Mouse (Mus musculus): ENCODE data around the gene Podxl2. TPM values are rescaled to one million over a fixed set of nuclear protein-coding genes. Genes with fewer than 3 reads are reported as not detected.

Podxl2 gene
- polyA plus RNA-seq, 1 experiment from 2014 or later = 45.0 TPM

DNA sequence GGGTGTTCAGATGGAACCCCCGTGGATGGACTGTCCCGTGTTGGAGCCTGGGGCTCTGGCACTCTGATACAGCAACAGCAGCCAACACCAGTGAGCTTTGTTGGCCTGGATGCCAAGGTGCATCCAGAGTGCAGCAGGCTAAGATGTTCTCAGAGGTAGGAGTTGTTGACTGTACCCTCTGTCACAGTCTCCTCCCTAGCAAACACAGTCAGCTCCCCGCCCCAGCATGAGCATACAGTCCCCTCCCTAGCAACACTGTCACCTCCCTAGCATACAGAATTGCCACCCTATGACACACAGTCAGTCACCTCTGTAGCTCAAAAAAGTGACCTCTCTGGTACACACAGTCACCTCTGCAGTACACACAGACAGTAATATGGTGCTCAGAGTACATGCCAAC is 57.9 kb downstream of the Podxl2 start:
- Histone ChIP-seq H3K4me1 (ENCODE audit: control insufficient read depth, insufficient read depth, low read length) (peaks cover 9% of the 10 kb centered on the region; the same call in 1 of the 2 replicates), H3K4me2 (ENCODE audit: low read depth, low read length) (no peak overlapping the region), H3K9me3 (replicated peaks; ENCODE audit: control insufficient read depth, low read length) (0 out of 2 replicates have a peak, but pooled peaks cover 2% of the 10 kb centered on the region), H3K9ac (ENCODE audit: low read length) (no peak overlapping the region), H3K36me3 (ENCODE audit: control insufficient read depth, insufficient read depth) (no peaks in the 10 kb centered on the region), H3K4me3 (ENCODE audit: low read length) (no peak overlapping the region), H3K27ac (ENCODE audit: low read length) (no peak overlapping the region), H3K27me3 (ENCODE audit: control insufficient read depth, insufficient read depth, low read length) (no peaks in the 10 kb centered on the region)
- no peak for ATAC-seq (replicated peaks; ENCODE audit: extremely low read depth, insufficient read depth, low FRiP score)
- 81% methylated on average over 3 of the region's 3 CpGs for WGBS

DNA sequence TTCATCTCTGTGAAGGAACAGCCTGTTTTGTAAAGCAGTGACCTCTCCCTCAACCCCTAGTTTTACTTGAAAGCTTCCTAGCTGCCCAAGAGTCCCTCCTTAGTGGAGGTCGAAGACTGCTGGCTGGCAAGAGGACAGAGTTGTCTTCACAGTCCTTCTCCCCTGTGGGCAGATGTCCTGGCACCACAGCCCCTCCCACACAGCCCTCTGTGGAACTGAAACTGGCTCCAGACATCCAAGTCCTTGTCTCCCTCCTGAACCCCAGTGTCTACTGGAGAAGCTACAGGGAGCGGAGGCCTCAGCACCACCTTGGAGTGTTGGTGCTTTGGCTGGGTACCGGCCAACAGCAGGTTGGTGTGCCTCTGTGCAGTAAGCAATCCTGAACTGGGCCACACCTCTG is 59.4 kb downstream of the Podxl2 start:
- Histone ChIP-seq H3K9me3 (replicated peaks; ENCODE audit: control insufficient read depth, low read length) (0 out of 2 replicates have a peak, but pooled peaks cover 2% of the 10 kb centered on the region), H3K4me1 (ENCODE audit: control insufficient read depth, insufficient read depth, low read length) (peaks cover 16% of the 10 kb centered on the region), H3K9ac (ENCODE audit: low read length) (no peak overlapping the region), H3K4me2 (ENCODE audit: low read depth, low read length) (no peak overlapping the region), H3K27ac (ENCODE audit: low read length) (no peak overlapping the region), H3K36me3 (ENCODE audit: control insufficient read depth, insufficient read depth) (no peaks in the 10 kb centered on the region), H3K27me3 (ENCODE audit: control insufficient read depth, insufficient read depth, low read length) (no peaks in the 10 kb centered on the region), H3K4me3 (ENCODE audit: low read length) (no peak overlapping the region)
- no peak for ATAC-seq (replicated peaks; ENCODE audit: extremely low read depth, insufficient read depth, low FRiP score)
- WGBS = 78% methylated on average over 3 of the region's 3 CpGs

- 0 out of 2 replicates have a peak, but pooled peaks cover 2% of the 10 kb centered on the region for H3K9me3 ChIP-seq (replicated peaks; ENCODE audit: control insufficient read depth, low read length)
- no peak overlapping the region for H3K4me3 ChIP-seq (ENCODE audit: low read length)
- no peak overlapping the region for H3K27ac ChIP-seq (ENCODE audit: low read length)
- 75% methylated on average over 3 of the region's 3 CpGs for WGBS
- ATAC-seq (replicated peaks; ENCODE audit: extremely low read depth, insufficient read depth, low FRiP score) = no peak
- peaks cover 16% of the 10 kb centered on the region for H3K4me1 ChIP-seq (ENCODE audit: control insufficient read depth, insufficient read depth, low read length)
- H3K4me2 ChIP-seq (ENCODE audit: low read depth, low read length) = no peak overlapping the region
- H3K36me3 ChIP-seq (ENCODE audit: control insufficient read depth, insufficient read depth) = no peaks in the 10 kb centered on the region
- H3K9ac ChIP-seq (ENCODE audit: low read length) = no peak overlapping the region
- no peaks in the 10 kb centered on the region for H3K27me3 ChIP-seq (ENCODE audit: control insufficient read depth, insufficient read depth, low read length)
Observed at GRCm38 (mm10) chr6:88815036-88815435, 59.8 kb downstream of the Podxl2 start.

GRCm38 (mm10) chr6:88813832-88814231 is 61.0 kb downstream of the Podxl2 start:
- H3K36me3 ChIP-seq (ENCODE audit: control insufficient read depth, insufficient read depth) = no peaks in the 10 kb centered on the region
- H3K9ac ChIP-seq (ENCODE audit: low read length) = no peak overlapping the region
- no peak overlapping the region for H3K4me3 ChIP-seq (ENCODE audit: low read length)
- WGBS = 73% methylated on average over 10 of the region's 10 CpGs
- no peak for ATAC-seq (replicated peaks; ENCODE audit: extremely low read depth, insufficient read depth, low FRiP score)
- H3K4me1 ChIP-seq (ENCODE audit: control insufficient read depth, insufficient read depth, low read length) = peaks cover 17% of the 10 kb centered on the region
- no peak overlapping the region for H3K4me2 ChIP-seq (ENCODE audit: low read depth, low read length)
- no peak overlapping the region for H3K27ac ChIP-seq (ENCODE audit: low read length)
- H3K9me3 ChIP-seq (replicated peaks; ENCODE audit: control insufficient read depth, low read length) = no peaks in the 10 kb centered on the region
- no peaks in the 10 kb centered on the region for H3K27me3 ChIP-seq (ENCODE audit: control insufficient read depth, insufficient read depth, low read length)

DNA sequence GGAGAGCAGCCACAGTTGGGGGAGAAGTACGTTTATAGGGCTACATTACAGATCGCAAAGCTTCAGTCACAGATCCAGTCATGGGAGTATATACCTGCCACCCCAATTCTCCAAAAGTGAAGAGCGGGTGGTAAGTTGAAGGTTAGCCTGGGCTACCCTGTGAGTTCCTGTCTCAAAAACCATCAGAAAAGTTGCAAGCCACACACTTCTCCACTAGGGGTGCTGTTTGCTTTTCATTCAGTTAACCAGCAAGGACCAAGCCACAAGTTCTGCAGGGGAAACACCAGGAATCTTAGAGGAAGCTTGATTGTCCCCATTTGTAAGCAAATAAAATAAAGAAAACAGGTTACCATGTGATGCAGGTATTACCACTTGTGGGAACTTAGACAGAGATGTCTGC is 62.0 kb downstream of the Podxl2 start:
- Histone ChIP-seq H3K4me2 (ENCODE audit: low read depth, low read length) (no peak overlapping the region), H3K27me3 (ENCODE audit: control insufficient read depth, insufficient read depth, low read length) (no peaks in the 10 kb centered on the region), H3K9me3 (replicated peaks; ENCODE audit: control insufficient read depth, low read length) (no peaks in the 10 kb centered on the region), H3K9ac (ENCODE audit: low read length) (no peak overlapping the region), H3K4me1 (ENCODE audit: control insufficient read depth, insufficient read depth, low read length) (peaks cover 17% of the 10 kb centered on the region), H3K4me3 (ENCODE audit: low read length) (no peak overlapping the region), H3K36me3 (ENCODE audit: control insufficient read depth, insufficient read depth) (no peaks in the 10 kb centered on the region), H3K27ac (ENCODE audit: low read length) (no peak overlapping the region)
- WGBS = 66% methylated on average over 3 of the region's 3 CpGs
- no peak for ATAC-seq (replicated peaks; ENCODE audit: extremely low read depth, insufficient read depth, low FRiP score)

- peak overlapping the region; percentile 47 for H3K27ac ChIP-seq (ENCODE audit: low read length)
- no peak for ATAC-seq (replicated peaks; ENCODE audit: extremely low read depth, insufficient read depth, low FRiP score)
- 47% methylated on average over 7 of the region's 7 CpGs for WGBS
Observed at GRCm38 (mm10) chr6:88811880-88812400, 62.9 kb downstream of the Podxl2 start.

DNA sequence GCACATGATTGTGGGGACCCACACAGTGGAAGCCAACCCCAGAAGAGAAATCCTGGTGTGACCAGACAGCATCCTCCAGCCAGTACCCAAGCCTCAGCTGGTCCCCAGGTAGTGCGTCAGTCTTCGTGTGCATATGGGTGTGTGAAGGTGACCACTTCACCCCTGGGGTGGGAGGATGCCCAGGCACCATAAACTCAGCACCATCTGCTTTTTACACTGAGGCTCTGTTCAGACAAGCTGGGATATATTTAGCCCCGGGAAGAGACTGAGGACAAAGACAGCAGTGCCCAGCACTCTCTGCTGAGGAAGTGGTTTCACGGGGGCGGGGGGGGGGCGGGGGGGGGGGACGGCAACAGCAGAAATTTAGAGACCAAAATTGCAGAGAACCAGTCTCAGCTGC is 63.4 kb downstream of the Podxl2 start:
- Histone ChIP-seq H3K4me1 (ENCODE audit: control insufficient read depth, insufficient read depth, low read length) (peaks cover 17% of the 10 kb centered on the region), H3K27ac (ENCODE audit: low read length) (peak overlapping the region; percentile 61)
- ATAC-seq (replicated peaks; ENCODE audit: extremely low read depth, insufficient read depth, low FRiP score) = peak; percentile 50; the same call in 1 of the 2 replicates

More at GRCm38 (mm10) chr6:88811880-88812400, 62.9 kb downstream of the Podxl2 start:
- H3K9ac ChIP-seq (ENCODE audit: low read length) = no peak overlapping the region
- no peak overlapping the region for H3K4me2 ChIP-seq (ENCODE audit: low read depth, low read length)
- no peaks in the 10 kb centered on the region for H3K9me3 ChIP-seq (replicated peaks; ENCODE audit: control insufficient read depth, low read length)
- no peaks in the 10 kb centered on the region for H3K27me3 ChIP-seq (ENCODE audit: control insufficient read depth, insufficient read depth, low read length)
- H3K4me1 ChIP-seq (ENCODE audit: control insufficient read depth, insufficient read depth, low read length) = peaks cover 17% of the 10 kb centered on the region
- no peaks in the 10 kb centered on the region for H3K36me3 ChIP-seq (ENCODE audit: control insufficient read depth, insufficient read depth)
- H3K4me3 ChIP-seq (ENCODE audit: low read length) = no peak overlapping the region

DNA sequence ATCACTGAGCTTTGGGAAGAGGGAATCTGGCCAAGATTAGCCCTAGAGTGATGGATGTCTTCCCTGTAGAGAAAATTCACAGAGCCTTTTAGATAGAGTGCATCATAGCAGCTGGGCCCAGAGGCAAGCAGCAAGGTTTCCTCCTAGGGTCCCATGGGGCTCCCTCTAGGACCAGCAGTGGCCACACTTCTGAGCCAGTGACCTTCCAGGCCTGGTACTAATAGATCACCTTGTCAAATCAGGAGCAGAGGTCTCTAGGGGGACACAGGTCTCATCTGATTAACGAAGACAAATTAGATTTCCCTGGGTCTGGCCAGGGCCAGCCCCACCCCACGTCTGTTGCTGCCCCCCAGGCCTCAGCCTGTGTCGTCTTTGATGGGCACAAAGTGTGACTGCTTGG is 64.6 kb downstream of the Podxl2 start:
- H3K9ac ChIP-seq (ENCODE audit: low read length) = no peak overlapping the region
- H3K36me3 ChIP-seq (ENCODE audit: control insufficient read depth, insufficient read depth) = no peaks in the 10 kb centered on the region
- WGBS = 77% methylated on average over 3 of the region's 3 CpGs
- H3K4me2 ChIP-seq (ENCODE audit: low read depth, low read length) = no peak overlapping the region
- 0 out of 2 replicates have a peak overlapping the region, but pooled peaks have one; percentile 11 for H3K27ac ChIP-seq (ENCODE audit: low read length)
- no peak for ATAC-seq (replicated peaks; ENCODE audit: extremely low read depth, insufficient read depth, low FRiP score)
- H3K27me3 ChIP-seq (ENCODE audit: control insufficient read depth, insufficient read depth, low read length) = no peaks in the 10 kb centered on the region
- peaks cover 17% of the 10 kb centered on the region for H3K4me1 ChIP-seq (ENCODE audit: control insufficient read depth, insufficient read depth, low read length)
- H3K9me3 ChIP-seq (replicated peaks; ENCODE audit: control insufficient read depth, low read length) = no peaks in the 10 kb centered on the region
- no peak overlapping the region for H3K4me3 ChIP-seq (ENCODE audit: low read length)

More for the DNA sequence above, 63.4 kb downstream of the Podxl2 start:
- no peak overlapping the region for H3K4me2 ChIP-seq (ENCODE audit: low read depth, low read length)
- H3K36me3 ChIP-seq (ENCODE audit: control insufficient read depth, insufficient read depth) = no peaks in the 10 kb centered on the region
- WGBS = 25% methylated on average over 4 of the region's 7 CpGs
- no peak overlapping the region for H3K9ac ChIP-seq (ENCODE audit: low read length)
- H3K27me3 ChIP-seq (ENCODE audit: control insufficient read depth, insufficient read depth, low read length) = no peaks in the 10 kb centered on the region
- no peak overlapping the region for H3K4me3 ChIP-seq (ENCODE audit: low read length)
- H3K9me3 ChIP-seq (replicated peaks; ENCODE audit: control insufficient read depth, low read length) = no peaks in the 10 kb centered on the region

GRCm38 (mm10) chr6:88809091-88810037 is 65.5 kb downstream of the Podxl2 start:
- Histone ChIP-seq H3K4me2 (ENCODE audit: low read depth, low read length) (no peak overlapping the region), H3K9ac (ENCODE audit: low read length) (no peak overlapping the region), H3K36me3 (ENCODE audit: control insufficient read depth, insufficient read depth) (no peaks in the 10 kb centered on the region), H3K27me3 (ENCODE audit: control insufficient read depth, insufficient read depth, low read length) (no peaks in the 10 kb centered on the region), H3K4me1 (ENCODE audit: control insufficient read depth, insufficient read depth, low read length) (peaks cover 17% of the 10 kb centered on the region), H3K9me3 (replicated peaks; ENCODE audit: control insufficient read depth, low read length) (no peaks in the 10 kb centered on the region), H3K27ac (ENCODE audit: low read length) (no peak overlapping the region), H3K4me3 (ENCODE audit: low read length) (no peak overlapping the region)
- 43% methylated on average over 23 of the region's 23 CpGs for WGBS
- ATAC-seq (replicated peaks; ENCODE audit: extremely low read depth, insufficient read depth, low FRiP score) = 0 out of 2 replicates have a peak, but pooled peaks have one; percentile 15

Measured in heart, embryonic 16.5 days (tissue).